Mouse (Mus musculus): ENCODE results near the gene Sh2d3c.

The Sh2d3c gene

DNA sequence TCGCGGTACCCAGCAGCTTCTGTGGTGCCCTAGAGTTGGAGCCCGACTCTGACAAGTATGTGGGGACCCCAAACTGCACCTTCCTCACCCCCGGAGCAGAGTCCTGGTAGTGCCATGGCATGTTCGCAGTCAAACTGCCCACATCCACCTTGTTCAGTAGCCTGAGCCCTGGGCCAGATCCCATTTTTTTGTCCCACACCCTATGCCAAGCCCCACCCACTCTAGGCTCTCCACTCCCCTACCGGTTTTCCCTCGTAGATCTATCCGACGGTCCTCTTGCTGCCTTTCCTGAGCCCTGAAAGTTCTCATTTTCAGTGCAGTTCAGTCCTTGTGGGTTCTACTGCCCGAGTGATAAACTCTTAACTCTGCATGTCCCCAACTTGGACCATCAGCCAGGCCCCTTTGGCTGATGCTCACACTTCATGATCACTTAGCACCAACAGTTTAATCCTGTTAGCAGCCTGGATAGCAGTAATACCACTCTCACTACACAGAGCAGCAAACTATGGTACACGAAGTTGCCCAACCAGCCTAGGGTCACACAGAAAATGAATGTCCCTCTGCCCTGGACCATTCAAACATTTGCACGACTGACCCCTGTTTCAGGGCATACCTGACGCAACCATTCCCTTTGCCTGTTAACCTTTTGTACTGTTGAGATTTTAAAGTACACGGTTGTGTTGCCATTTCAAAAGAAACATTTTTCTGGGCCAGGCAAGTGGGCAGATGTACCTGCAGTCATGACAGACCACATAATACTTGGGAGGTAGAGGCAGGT lies 19.7 kb upstream of the Sh2d3c start:
- peak; percentile 63 for DNase-seq

DNA sequence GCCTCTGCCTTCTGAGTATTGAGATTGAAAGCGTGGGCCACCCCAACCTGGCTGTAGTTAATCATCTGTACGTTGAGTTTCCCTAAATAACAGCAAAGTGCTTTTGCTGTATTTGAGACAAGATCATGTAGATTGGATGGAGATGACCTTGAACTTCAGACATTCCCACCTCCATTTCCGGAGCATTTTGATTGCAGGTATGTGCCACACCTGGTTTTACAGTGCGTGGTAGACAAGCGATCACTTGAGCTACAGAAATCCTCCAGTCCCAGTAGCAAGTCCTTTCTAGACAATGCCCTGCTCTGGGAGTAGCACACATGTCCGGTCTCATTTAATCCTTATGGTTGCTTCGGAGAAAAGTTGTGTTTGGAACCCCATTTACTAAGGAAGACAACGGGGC lies 17.8 kb upstream of the Sh2d3c start:
- no peak for DNase-seq

GRCm38 (mm10) chr2:32704021-32704421 lies 16.8 kb upstream of the Sh2d3c start, which contains the start of gene Fpgs:
Gene Fpgs (minus strand): TSS chr2:32704145.
- peak; percentile 87 for DNase-seq

- DNase-seq: no peak
These were observed 15.8 kb upstream of the Sh2d3c start for GRCm38 (mm10) chr2:32705018-32705417.

- no peak for DNase-seq
These were observed 13.9 kb upstream of the Sh2d3c start for GRCm38 (mm10) chr2:32706971-32707370.

DNA sequence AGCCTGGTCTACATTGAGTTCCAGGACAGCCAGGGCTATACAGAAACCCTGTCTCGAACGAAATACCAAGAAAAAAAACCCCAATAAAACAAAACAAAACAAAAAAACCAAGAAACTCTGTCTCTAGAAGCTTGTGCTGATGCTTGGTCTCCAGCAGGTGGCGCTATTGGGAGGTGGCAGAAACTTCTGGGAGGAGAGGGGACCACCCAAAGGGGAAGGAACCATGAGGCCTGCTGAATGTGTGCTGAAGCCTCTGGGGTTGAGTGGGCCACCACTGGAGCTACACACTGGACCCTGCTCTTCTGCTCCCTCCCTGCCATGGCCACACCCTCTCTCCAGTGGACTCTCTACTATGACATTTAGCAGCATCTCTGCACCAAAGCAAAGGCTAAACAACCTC lies 12.2 kb upstream of the Sh2d3c start:
- no peak for DNase-seq

GRCm38 (mm10) chr2:32709521-32710137 lies 11.2 kb upstream of the Sh2d3c start:
- DNase-seq: no peak

DNA sequence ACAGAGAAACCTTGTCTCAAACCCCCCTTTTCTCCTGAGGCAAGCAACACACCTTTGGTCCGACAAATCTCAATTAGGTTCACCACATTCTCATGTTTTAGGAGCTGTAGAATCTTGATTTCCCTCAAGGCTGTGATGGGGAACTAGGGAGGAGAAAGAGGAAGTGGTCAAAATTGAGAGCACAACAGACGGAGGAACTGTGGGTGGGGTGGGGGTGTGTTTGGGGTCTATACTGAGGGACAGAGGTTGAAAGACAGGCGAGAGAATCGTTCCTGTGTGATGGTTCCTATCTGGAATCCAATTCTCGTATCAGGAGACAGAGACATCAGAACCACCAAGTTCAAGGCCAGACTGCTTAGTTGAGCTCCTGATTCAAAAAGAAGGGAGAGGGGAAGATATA lies 10.4 kb upstream of the Sh2d3c start:
- DNase-seq: no peak

GRCm38 (mm10) chr2:32711301-32712056 lies 9.4 kb upstream of the Sh2d3c start:
- no peak for DNase-seq

- DNase-seq: peak; percentile 79
These were observed 8.7 kb upstream of the Sh2d3c start for GRCm38 (mm10) chr2:32712108-32712551.

DNA sequence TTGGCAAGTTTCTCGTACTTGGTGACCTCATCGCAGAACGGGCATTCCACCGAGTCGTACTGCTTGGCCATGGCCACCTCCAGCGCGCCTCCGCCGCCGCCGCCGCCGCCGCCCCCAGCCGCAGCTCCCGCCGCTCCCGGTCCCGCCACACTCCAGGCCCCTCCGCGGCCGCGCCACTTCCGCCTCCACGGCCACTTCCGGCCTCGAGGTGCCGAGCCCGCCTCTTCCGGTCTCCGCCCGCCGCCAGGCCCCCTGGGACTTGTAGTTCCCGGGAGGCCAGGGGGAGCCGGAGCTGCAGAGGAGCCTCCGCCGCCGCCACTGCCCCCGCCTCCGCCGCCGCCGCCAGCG lies 8.3 kb upstream of the Sh2d3c start:
- peak; percentile 97 for DNase-seq

DNA sequence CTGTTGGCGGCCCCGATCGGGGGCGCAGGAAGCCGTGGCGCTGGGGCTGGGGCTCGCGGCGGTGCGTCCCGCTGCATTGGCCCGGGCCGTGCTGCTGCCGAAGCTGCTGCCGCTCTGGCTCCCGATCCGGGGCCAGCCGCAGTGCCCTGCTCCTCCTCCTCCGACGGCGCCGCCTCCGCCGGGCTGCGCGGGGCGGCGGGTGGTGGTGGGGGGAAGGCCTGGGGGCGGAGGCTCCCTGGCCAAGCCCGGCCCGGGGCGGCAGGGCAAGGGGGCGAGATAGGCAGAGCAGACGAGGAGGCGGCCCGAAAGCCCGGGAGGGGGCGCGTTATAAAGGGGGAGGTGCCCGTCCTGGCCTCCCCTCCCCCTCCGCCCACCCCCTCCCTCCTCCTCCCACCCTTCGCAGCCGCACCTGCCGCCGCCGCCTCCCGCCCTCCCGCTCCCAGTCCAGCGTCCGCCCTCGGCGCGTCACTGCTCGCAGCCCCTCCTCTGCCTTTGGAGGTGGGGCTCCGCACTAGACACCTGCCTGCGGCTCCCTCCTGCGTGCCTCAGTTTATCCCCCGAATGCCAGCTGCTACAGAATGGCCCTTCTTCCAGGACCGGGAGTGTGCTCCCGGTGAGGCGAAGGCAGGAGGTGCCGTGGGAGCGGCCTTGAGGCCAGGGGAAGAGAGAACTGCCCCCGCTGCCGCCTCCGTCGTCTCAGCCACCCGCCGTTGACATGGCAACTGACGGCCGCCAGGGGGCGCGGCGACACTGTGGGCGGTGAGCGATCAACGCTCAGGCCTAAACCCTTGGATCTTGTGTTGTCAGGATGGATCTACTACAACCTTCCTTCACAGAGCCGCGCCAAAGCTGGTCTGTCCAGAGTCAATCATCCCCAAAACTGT lies 7.7 kb upstream of the Sh2d3c start, which contains the start of gene Cdk9:
Gene Cdk9, minus strand, starts transcription at position 143 of the 884 bp plus-strand sequence.
- DNase-seq: peak; percentile 95

GRCm38 (mm10) chr2:32714117-32714986 lies 6.5 kb upstream of the Sh2d3c start:
- no peak for DNase-seq

DNA sequence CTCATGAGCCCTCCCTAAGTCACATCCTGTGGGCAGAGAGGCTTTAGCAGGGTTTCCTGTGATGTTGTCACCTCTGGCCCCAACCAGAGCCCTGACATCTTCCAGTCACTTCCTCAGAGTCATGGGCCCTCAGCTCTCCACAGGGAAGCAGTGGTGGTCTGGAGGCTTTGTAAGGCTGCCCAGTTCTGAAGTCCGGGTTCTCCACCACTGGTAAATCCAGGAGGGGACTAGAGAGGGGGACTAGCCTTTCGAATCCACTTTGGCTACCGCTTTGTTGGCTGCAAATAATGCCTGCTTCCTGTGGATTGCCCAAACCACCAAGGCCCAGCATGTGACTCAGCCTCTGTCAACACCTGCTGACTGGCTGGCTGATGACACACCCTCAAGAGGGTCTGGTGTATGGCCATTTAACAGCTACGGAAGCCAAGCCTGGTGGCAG lies 5.8 kb upstream of the Sh2d3c start:
- no peak for DNase-seq

DNA sequence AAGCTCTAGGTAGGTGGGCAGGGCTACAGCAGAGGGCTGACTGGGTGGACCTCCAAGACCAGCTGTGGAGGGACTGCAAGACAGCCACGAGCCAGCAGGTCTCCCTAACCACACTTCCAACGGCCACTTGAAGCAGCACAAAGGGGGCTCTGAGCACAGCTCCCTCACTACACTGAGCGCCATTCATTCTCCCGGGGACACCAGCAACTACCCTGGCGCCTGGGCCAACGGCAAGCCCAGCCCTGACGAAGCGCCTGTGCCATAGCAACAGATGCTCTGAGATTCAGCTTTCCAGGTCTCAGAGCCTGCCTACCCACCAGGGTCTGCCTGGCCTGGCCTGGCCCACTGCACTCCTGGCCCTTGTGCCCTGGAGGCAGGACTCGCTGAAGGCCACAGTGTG lies 2.1 kb upstream of the Sh2d3c start:
- DNase-seq: no peak

DNA sequence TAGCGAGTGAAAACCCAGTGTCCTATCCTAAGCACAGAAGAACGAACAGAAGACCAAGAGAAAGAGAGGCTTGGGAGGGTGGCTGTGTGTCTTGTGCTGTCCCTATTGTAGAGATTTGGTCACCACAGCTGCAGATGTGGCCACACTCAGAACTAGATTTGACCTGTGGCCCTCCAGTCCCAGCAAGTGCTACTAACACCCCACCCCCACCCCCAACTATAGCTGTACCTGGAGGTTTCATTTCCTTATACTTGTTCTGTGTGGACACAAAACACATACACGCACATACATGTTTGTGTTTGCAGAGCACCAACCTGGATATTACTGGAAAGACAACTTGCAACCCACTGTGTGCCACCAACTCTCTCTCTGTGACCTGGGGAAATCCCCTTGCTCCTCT lies 802 bp upstream of the Sh2d3c start:
- DNase-seq: no peak

DNA sequence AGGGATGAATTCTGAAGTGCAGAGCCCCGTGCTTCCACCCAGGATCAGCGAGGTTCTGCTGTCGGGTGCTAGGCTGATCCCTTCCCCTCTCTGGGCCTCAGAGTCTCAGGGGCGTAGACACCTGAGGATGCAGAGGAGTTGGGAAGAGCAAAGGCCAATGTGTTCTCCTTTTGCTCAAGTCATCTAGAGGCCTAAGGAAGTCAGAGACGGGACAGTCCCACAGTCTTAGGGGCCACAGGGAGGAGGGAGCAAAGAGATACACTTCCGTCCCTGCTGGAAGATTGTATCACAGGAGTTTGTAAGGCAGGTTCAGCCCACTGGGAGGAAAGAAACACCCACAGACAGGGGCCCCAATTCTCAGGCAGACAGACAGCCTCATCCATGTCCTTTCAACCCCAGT lies 1.2 kb downstream of the Sh2d3c start:
- no peak for DNase-seq

- DNase-seq: no peak
These were observed 1.7 kb downstream of the Sh2d3c start for GRCm38 (mm10) chr2:32722581-32722980.

GRCm38 (mm10) chr2:32724149-32724548 lies 3.3 kb downstream of the Sh2d3c start:
- DNase-seq: no peak

DNA sequence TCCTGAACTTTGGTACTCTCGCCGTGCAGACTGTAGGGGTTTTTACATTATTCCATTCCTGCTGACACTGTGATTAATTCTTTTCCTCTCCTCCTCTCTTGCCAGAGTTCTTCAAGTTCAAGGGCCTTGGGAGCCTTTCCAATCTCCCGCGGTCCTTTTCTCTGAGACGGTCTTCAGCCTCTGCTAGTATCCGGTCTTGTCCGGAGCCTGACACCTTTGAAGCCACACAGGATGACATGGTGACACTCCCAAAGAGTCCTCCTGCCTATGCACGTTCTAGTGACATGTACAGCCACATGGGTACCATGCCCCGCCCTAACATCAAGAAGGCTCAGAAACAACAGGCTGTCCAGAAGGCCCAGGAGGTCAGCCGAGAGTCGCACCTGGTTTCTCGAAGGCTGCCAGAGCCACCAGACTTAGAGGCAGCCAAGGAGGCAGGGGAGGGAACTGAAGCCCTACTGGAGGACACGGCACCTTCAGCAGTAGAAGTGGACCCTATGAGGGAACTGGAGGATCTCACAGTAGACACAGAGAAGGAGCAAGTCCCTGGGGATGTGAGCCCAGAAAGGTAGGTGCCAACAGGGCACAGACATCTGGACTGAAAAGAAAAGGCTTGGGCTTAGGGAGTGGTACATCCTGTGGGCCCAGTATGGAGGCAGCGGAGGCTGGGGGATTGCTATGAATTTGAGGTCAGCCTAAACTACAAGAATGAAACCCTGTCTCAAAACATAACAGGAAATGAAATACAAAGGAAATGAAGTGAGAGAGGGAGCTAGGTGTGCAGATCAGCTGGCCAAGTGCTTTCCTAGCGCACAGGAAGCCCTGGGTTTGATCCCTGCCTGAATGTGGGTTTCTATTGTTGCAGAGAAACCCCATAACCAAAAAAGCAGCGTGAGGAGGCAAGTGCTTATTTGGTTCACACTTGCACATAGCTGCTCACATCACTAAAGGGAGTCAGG lies 4.3 kb downstream of the Sh2d3c start:
- DNase-seq: no peak
